Mouse (Mus musculus) limb, embryonic 12.5 days (tissue): ENCODE data around the gene Fam216b. TPM values are rescaled to one million over a fixed set of nuclear protein-coding genes. Genes with fewer than 3 reads are reported as not detected.

Experiments used
- ATAC-seq: fragments of 200-750 bp; cut with Nextera tagmentation; 2 replicates; pipeline ENCODE4 v1.8.0; 2017; ENCODE audit warnings: low read depth, moderate TSS enrichment; ENCODE audit not compliant: insufficient number of reproducible peaks, insufficient read depth, low FRiP score, low TSS enrichment
- H3K27ac ChIP-seq: fragments of 300-500 bp; sonication (generic); 2 replicates; pipeline ENCODE4 v1.5.1; 2016; ENCODE audit warnings: mild to moderate bottlenecking, moderate library complexity
- H3K27me3 ChIP-seq: fragments of 300-500 bp; sonication (generic); 2 replicates; pipeline ENCODE4 v1.6.1; 2016; ENCODE audit warnings: mild to moderate bottlenecking, moderate library complexity
- H3K36me3 ChIP-seq: fragments of 300-500 bp; sonication (generic); 2 replicates; pipeline ENCODE4 v1.6.1; 2016; ENCODE audit warnings: mild to moderate bottlenecking, moderate library complexity
- H3K4me1 ChIP-seq: fragments of 300-500 bp; sonication (generic); replicated peaks from 2 replicates; pipeline ENCODE4 v1.6.1; 2016
- H3K4me2 ChIP-seq: fragments of 300-500 bp; sonication (generic); 2 replicates; pipeline ENCODE4 v1.6.1; 2016; ENCODE audit warnings: mild to moderate bottlenecking, moderate library complexity
- H3K4me3 ChIP-seq: fragments of 300-500 bp; sonication (generic); replicated peaks from 2 replicates; pipeline ENCODE4 v1.5.1; 2016; ENCODE audit warnings: mild to moderate bottlenecking
- H3K9ac ChIP-seq: fragments of 300-500 bp; sonication (generic); replicated peaks from 2 replicates; pipeline ENCODE4 v1.6.1; 2016; ENCODE audit warnings: mild to moderate bottlenecking, moderate library complexity
- H3K9me3 ChIP-seq: fragments of 300-500 bp; sonication (generic); 2 replicates; pipeline ENCODE4 v1.6.1; 2016; ENCODE audit warnings: mild to moderate bottlenecking, moderate library complexity
- WGBS: fragments of 180-500 bp; shearing (Covaris S2); methylation state at CpG from one replicate; pipeline ENCODE4 v1.1.7; 2016; 5-methylcytosine and 5-hydroxymethylcytosine counted together
- polyA plus RNA-seq: library from polyadenylated mRNA; unstranded; fragments of >200 nt; fragmentation: Nextera tagmentation; extraction: Ambion mirVana; gene quantifications from 2 replicates; pipeline ENCODE4 v1.2.1, GENCODE M21; 2016

Fam216b gene
- polyA plus RNA-seq, 1 experiment from 2014 or later, result not detected

DNA sequence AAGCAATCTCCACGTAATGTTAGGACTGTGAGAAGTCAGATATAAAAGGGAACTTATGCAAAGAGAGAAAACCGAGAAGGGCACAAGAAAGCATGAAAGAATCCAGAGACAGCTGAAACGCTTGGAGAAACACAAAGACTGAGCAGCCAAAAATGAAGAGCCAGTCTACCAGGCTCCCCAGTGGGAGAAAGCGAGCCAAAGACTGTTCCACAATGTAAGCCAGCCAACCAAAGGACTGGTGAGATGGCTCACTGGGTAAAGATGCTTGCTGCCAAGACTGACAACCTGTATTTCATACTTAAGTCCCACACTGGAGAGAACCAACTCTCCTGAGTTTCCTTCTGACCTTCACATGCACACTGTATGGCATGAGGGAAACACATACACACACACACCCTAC is 784 bp upstream of the Fam216b start:
- Histone ChIP-seq H3K4me1 (no peaks in the 10 kb centered on the region), H3K4me2 (no peak overlapping the region), H3K4me3 (no peak overlapping the region), H3K27me3 (no peaks in the 10 kb centered on the region), H3K36me3 (no peaks in the 10 kb centered on the region), H3K9me3 (no peaks in the 10 kb centered on the region), H3K27ac (no peak overlapping the region), H3K9ac (no peak overlapping the region)
- no peak for ATAC-seq
- 79% methylated on average over 4 of the region's 4 CpGs for WGBS

GRCm38 (mm10) chr14:78083465-78083864 is 5.3 kb downstream of the Fam216b start:
- H3K27ac ChIP-seq, result no peak overlapping the region
- no peak overlapping the region for H3K4me2 ChIP-seq
- ATAC-seq, result no peak
- H3K9ac ChIP-seq, result no peak overlapping the region
- no peaks in the 10 kb centered on the region for H3K4me1 ChIP-seq
- 79% methylated on average over 5 of the region's 5 CpGs for WGBS
- no peaks in the 10 kb centered on the region for H3K36me3 ChIP-seq
- H3K27me3 ChIP-seq, result no peaks in the 10 kb centered on the region
- H3K4me3 ChIP-seq, result no peak overlapping the region
- H3K9me3 ChIP-seq, result no peaks in the 10 kb centered on the region

- ATAC-seq, result no peak
- peaks cover 3% of the 10 kb centered on the region; the same call in 1 of the 2 replicates for H3K9me3 ChIP-seq
- no peak overlapping the region for H3K4me2 ChIP-seq
- no peaks in the 10 kb centered on the region for H3K27me3 ChIP-seq
- 84% methylated on average over 2 of the region's 2 CpGs for WGBS
- H3K36me3 ChIP-seq, result no peaks in the 10 kb centered on the region
- no peaks in the 10 kb centered on the region for H3K4me1 ChIP-seq
- H3K27ac ChIP-seq, result no peak overlapping the region
- H3K4me3 ChIP-seq, result no peak overlapping the region
- H3K9ac ChIP-seq, result no peak overlapping the region
Observed at GRCm38 (mm10) chr14:78077508-78077907, 11.3 kb downstream of the Fam216b start.

DNA sequence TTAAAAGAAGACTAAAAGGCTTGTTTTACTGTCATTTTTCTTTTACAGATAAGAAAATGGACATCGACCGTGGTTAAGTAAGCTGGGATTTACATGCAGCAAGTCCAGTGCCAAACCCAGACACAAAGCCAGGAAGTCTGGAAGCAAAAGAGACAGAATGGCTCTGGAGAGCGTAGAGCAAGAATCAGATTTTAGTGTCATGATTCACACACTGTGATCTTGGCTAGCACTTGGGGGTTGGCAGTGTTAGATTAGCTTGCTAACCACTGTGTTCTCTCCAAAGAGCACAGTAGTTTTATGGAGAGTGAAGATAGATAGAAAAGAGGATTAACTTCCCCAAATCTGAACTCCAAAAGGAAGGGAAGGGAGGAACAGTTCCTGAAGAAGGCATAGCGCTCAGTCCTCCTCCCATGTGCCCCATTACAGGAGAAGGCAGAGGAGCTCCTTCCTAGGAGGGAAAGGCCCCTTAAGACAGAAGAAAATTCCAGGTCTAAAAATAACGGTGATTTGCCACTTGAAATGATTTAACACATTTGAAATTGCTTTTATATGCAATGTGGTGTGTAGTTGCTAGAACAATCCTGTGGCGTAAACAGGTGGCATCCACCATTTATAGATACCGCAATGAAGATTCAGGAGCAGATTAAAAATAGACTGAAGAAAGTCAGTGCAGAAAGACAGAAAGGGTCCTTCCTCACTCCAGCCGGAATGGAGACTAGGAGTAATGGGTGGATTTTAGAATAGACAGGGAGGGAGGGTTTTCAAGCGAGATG is 22.7 kb downstream of the Fam216b start:
- no peak overlapping the region for H3K27ac ChIP-seq
- WGBS, result 90% methylated on average over 9 of the region's 9 CpGs
- no peaks in the 10 kb centered on the region for H3K36me3 ChIP-seq
- H3K27me3 ChIP-seq, result no peaks in the 10 kb centered on the region
- no peak for ATAC-seq
- H3K9me3 ChIP-seq, result no peaks in the 10 kb centered on the region
- no peak overlapping the region for H3K9ac ChIP-seq
- H3K4me2 ChIP-seq, result no peak overlapping the region
- H3K4me1 ChIP-seq, result no peaks in the 10 kb centered on the region
- H3K4me3 ChIP-seq, result no peak overlapping the region

DNA sequence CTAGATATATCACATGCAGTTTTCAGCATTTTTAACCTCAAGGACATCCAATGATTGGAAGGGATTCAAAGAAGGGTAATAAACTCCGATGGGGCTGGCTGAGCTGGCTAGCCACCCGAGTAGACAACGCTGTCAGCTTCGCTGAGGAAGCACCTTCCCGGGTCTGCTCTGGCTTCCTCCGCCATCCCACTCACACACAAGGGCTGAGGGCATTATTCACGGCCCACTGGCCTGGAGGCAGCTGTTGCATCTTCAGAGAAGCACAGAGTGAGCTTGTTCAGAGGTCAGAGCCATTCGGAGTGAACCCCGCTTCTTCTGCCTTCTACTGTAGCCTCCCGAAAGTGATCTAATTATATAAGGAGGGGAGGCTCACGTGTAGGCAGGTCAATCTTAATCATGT is 26.3 kb downstream of the Fam216b start:
- no peak overlapping the region for H3K9ac ChIP-seq
- H3K9me3 ChIP-seq, result no peaks in the 10 kb centered on the region
- peaks cover 10% of the 10 kb centered on the region; the same call in 1 of the 2 replicates for H3K4me1 ChIP-seq
- H3K36me3 ChIP-seq, result no peaks in the 10 kb centered on the region
- H3K4me3 ChIP-seq, result no peak overlapping the region
- H3K27me3 ChIP-seq, result no peaks in the 10 kb centered on the region
- no peak overlapping the region for H3K27ac ChIP-seq
- WGBS, result 88% methylated on average over 11 of the region's 11 CpGs
- no peak for ATAC-seq
- no peak overlapping the region for H3K4me2 ChIP-seq

DNA sequence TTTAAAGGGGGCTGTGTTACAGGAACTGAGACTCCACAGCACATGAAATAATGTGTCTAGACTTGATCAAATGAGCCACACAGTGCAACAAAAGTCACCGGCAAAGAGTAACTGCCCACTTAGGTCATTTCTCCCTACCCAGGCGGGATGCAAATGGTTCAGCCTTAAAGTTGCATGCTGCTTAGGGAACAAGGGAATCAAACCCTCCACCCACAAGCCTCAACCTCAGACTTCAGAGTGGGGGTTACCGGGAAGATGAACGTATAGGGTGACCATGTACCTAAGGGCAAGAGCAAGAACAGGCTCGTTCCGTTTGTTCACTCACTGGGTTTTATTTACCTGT is 28.2 kb downstream of the Fam216b start:
- ATAC-seq, result no peak
- Histone ChIP-seq H3K4me1 (peaks cover 10% of the 10 kb centered on the region; the same call in 1 of the 2 replicates), H3K27ac (no peak overlapping the region), H3K4me3 (no peak overlapping the region), H3K27me3 (no peaks in the 10 kb centered on the region), H3K9ac (no peak overlapping the region), H3K36me3 (no peaks in the 10 kb centered on the region), H3K9me3 (no peaks in the 10 kb centered on the region), H3K4me2 (peak overlapping the region; percentile 46)
- WGBS, result 52% methylated on average over 6 of the region's 6 CpGs

DNA sequence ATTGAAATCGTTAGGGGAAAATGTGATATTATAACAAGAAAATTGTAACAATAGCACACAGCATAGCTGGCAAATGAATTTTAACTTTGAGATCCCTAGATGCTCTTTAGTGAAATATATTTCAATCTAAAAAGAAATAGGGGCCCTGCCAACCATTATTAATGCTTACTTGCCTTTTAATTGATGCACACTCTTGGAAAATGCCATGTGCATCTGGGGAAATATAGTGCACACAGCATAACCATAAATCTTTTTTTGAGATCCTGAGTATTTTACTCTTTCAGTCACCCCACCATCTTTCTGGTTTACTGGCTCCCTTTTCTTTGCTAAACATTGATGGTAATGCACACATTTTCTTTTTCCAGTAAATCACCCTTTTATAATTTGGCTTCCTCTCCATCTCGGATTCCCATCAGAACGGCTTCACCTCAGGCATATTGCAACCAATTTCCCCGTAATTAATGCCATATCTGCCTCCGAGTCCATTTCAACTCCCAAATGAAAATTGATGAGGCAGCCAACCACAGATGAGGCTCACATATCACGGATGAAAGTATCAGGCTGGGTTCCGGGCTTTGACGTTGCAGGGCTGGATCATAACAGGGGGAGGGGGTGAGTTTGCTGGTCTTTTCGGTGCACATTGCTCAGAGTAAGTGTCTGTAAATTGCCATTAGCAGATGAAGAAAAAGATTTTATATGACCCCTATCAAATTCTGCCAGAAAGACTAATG is 28.8 kb downstream of the Fam216b start:
- 26% methylated on average over 9 of the region's 9 CpGs for WGBS
- no peak for ATAC-seq
- no peaks in the 10 kb centered on the region for H3K9me3 ChIP-seq
- no peak overlapping the region for H3K27ac ChIP-seq
- H3K9ac ChIP-seq, result no peak overlapping the region
- H3K4me1 ChIP-seq, result peaks cover 10% of the 10 kb centered on the region; the same call in 1 of the 2 replicates
- 0 out of 2 replicates have a peak overlapping the region, but pooled peaks have one; percentile 12 for H3K4me3 ChIP-seq
- H3K36me3 ChIP-seq, result no peaks in the 10 kb centered on the region
- H3K4me2 ChIP-seq, result peak overlapping the region; percentile 46
- H3K27me3 ChIP-seq, result no peaks in the 10 kb centered on the region

DNA sequence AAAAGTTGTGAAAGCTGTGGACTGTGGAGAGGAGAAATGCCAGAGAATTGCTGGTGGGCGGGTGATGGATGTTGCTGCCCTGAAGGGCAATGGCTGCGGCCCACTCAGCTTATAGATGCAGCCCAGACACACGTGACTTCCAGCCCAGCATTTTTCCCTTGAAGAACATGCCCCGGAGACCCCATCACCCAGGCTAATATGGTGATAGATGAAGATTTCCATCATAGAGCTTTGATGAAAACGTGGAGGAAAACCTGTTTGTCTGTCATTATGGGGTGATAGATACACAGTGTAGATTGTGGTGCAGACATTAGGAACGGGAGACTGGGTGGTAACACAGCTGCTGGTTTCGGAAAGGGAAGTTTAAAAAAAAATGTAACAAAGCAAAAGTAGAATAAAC is 31.4 kb downstream of the Fam216b start:
- no peaks in the 10 kb centered on the region for H3K9me3 ChIP-seq
- no peaks in the 10 kb centered on the region for H3K36me3 ChIP-seq
- no peak overlapping the region for H3K27ac ChIP-seq
- H3K4me3 ChIP-seq, result no peak overlapping the region
- WGBS, result 77% methylated on average over 7 of the region's 7 CpGs
- H3K4me2 ChIP-seq, result no peak overlapping the region
- no peak overlapping the region for H3K9ac ChIP-seq
- no peak for ATAC-seq
- H3K4me1 ChIP-seq, result peaks cover 10% of the 10 kb centered on the region; the same call in 1 of the 2 replicates
- H3K27me3 ChIP-seq, result no peaks in the 10 kb centered on the region

DNA sequence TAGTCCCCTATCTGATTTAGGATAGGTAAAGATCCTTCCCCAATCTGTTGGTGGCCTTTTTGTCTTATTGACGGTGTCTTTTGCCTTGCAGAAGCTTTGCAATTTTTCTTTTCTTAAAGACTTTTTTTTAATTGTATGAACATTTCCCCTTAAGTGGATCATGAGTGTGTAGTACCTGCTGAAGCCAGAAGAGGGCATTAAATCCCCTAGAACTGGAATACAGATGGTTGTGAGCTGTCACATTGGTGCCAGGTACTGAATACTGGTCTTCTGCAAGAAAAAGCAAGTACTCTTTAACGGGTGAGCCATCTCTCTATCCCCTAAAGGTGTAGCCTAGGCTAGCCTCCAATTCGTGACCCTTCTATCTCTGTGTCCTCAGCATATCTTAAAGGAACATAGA is 32.4 kb downstream of the Fam216b start:
- Histone ChIP-seq H3K4me1 (peaks cover 10% of the 10 kb centered on the region; the same call in 1 of the 2 replicates), H3K4me2 (no peak overlapping the region), H3K27me3 (no peaks in the 10 kb centered on the region), H3K9me3 (no peaks in the 10 kb centered on the region), H3K9ac (no peak overlapping the region), H3K27ac (no peak overlapping the region), H3K36me3 (no peaks in the 10 kb centered on the region), H3K4me3 (no peak overlapping the region)
- no peak for ATAC-seq
- WGBS, result 78% methylated on average over 3 of the region's 3 CpGs

DNA sequence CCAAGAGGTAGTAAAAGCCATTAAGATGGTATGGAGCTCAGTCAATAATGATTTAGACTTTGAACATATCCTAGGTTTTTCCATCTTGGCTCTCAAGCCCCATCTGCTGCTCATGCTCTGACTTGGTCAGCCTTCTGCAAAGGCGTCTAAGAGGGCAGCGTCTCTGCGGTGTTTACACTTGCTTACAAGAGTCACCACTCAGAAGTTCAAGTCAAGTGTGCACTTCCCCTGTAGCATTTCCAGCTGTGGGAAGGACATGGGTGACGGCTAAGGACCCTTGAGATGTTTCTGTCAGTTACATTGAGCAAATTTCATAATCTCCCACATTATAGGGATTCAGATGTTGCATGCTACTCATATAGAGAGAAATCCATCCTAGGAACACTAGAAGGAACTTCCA is 40.1 kb downstream of the Fam216b start:
- Histone ChIP-seq H3K4me2 (no peak overlapping the region), H3K9me3 (no peaks in the 10 kb centered on the region), H3K36me3 (no peaks in the 10 kb centered on the region), H3K27ac (no peak overlapping the region), H3K9ac (no peak overlapping the region), H3K27me3 (no peaks in the 10 kb centered on the region), H3K4me1 (no peaks in the 10 kb centered on the region), H3K4me3 (no peak overlapping the region)
- no peak for ATAC-seq
- 87% methylated on average over 4 of the region's 4 CpGs for WGBS

GRCm38 (mm10) chr14:78048258-78048657 is 40.5 kb downstream of the Fam216b start:
- no peak overlapping the region for H3K9ac ChIP-seq
- no peaks in the 10 kb centered on the region for H3K9me3 ChIP-seq
- no peak for ATAC-seq
- H3K27me3 ChIP-seq, result no peaks in the 10 kb centered on the region
- no peaks in the 10 kb centered on the region for H3K4me1 ChIP-seq
- no peak overlapping the region for H3K4me2 ChIP-seq
- no peak overlapping the region for H3K4me3 ChIP-seq
- 93% methylated on average over 3 of the region's 3 CpGs for WGBS
- no peak overlapping the region for H3K27ac ChIP-seq
- H3K36me3 ChIP-seq, result no peaks in the 10 kb centered on the region
